Mouse (Mus musculus) midbrain, embryonic 13.5 days (tissue): ENCODE measurements around the gene Tacc2. TPM values are rescaled to one million over a fixed set of nuclear protein-coding genes. Genes with fewer than 3 reads are reported as not detected.

Source experiments
- ATAC-seq: fragments of 200-750 bp; cut with Nextera tagmentation; 2 replicates; pipeline ENCODE4 v1.8.0; 2017; ENCODE audit warnings: mild to moderate bottlenecking, moderate TSS enrichment, moderate library complexity
- H3K27ac ChIP-seq: fragments of 300-500 bp; sonication (generic); 2 replicates; pipeline ENCODE4 v1.5.1; 2015; ENCODE audit warnings: inconsistent platforms, mild to moderate bottlenecking, moderate library complexity
- H3K27me3 ChIP-seq: fragments of 300-500 bp; sonication (generic); 2 replicates; pipeline ENCODE4 v1.6.1; 2015; ENCODE audit warnings: mild to moderate bottlenecking, inconsistent platforms
- H3K36me3 ChIP-seq: fragments of 300-500 bp; sonication (generic); 2 replicates; pipeline ENCODE4 v1.6.1; 2015; ENCODE audit warnings: mild to moderate bottlenecking, inconsistent platforms
- H3K4me1 ChIP-seq: fragments of 300-500 bp; sonication (generic); replicated peaks from 2 replicates; pipeline ENCODE4 v1.6.1; 2015; ENCODE audit warnings: inconsistent platforms
- H3K4me2 ChIP-seq: fragments of 300-500 bp; sonication (generic); replicated peaks from 2 replicates; pipeline ENCODE4 v1.6.1; 2015; ENCODE audit warnings: moderate library complexity, mild to moderate bottlenecking, inconsistent platforms
- H3K4me3 ChIP-seq: fragments of 300-500 bp; sonication (generic); replicated peaks from 2 replicates; pipeline ENCODE4 v1.5.1; 2015; ENCODE audit warnings: mild to moderate bottlenecking, inconsistent platforms
- H3K9ac ChIP-seq: fragments of 300-500 bp; sonication (generic); replicated peaks from 2 replicates; pipeline ENCODE4 v1.6.1; 2015; ENCODE audit warnings: mild to moderate bottlenecking, inconsistent platforms
- H3K9me3 ChIP-seq: fragments of 300-500 bp; sonication (generic); 2 replicates; pipeline ENCODE4 v1.6.1; 2016; ENCODE audit warnings: mild to moderate bottlenecking, inconsistent platforms
- WGBS: fragments of 180-500 bp; shearing (Covaris S2); methylation state at CpG from one replicate; pipeline ENCODE4 v1.1.7; 2015; 5-methylcytosine and 5-hydroxymethylcytosine counted together
- polyA plus RNA-seq: library from polyadenylated mRNA; unstranded; fragments of >200 nt; fragmentation: Nextera tagmentation; extraction: Ambion mirVana; gene quantifications from 2 replicates; pipeline ENCODE4 v1.2.1, GENCODE M21; 2015

Tacc2 gene
- polyA plus RNA-seq, 1 experiment from 2014 or later = 70.8 TPM

- H3K27ac ChIP-seq = no peak overlapping the region
- no peak overlapping the region for H3K9ac ChIP-seq
- H3K9me3 ChIP-seq = no peaks in the 10 kb centered on the region
- 65% methylated on average over 11 of the region's 11 CpGs for WGBS
- H3K36me3 ChIP-seq = no peaks in the 10 kb centered on the region
- no peaks in the 10 kb centered on the region for H3K27me3 ChIP-seq
- ATAC-seq = no peak
- no peaks in the 10 kb centered on the region; the same call in 1 of the 2 replicates for H3K4me1 ChIP-seq
- H3K4me2 ChIP-seq = no peak overlapping the region
- no peak overlapping the region for H3K4me3 ChIP-seq
Observed at GRCm38 (mm10) chr7:130773171-130773830, 196.1 kb downstream of the Tacc2 start.

GRCm38 (mm10) chr7:130773914-130774630 lies 196.8 kb downstream of the Tacc2 start, which contains the start of gene Btbd16:
Btbd16 (plus strand) TSS chr7:130774069.
- Histone ChIP-seq H3K27ac (no peak within 1 kb of the TSS), H3K27me3 (no peaks in the 10 kb centered on the region), H3K4me3 (no peak within 1 kb of the TSS), H3K36me3 (no peaks in the 10 kb centered on the region), H3K9me3 (no peaks in the 10 kb centered on the region), H3K4me1 (no peaks in the 10 kb centered on the region; the same call in 1 of the 2 replicates), H3K9ac (no peak within 1 kb of the TSS), H3K4me2 (no peak within 1 kb of the TSS)
- WGBS = 58% methylated on average over 9 of the region's 9 CpGs
- ATAC-seq = no peak

DNA sequence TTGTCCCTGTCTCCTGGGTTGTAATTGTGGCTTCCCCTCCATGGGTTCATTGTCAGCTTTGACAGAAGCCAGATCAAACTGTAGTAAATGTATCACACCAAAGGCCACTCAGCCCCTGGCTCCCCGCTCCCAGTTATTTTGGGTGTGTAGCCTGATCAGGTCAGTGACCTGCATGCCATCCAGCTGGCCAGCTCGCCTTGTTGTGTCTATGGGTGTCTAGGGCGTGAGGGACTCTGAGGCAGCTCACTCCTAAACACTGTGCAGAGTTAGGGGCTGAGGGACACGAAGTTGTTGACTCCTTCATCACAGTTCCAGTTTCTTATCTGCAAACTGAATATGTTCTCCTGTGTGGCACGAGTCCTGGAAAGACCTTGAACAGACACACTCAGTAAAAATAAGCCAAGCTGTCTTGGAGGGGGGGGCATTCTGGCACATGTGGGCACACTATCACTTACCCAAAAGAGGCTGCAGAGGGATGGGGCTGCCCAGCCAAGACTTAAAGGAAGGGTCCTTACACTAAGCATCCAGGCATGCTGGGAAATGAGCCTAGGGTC lies 203.7 kb downstream of the Tacc2 start:
- Histone ChIP-seq H3K4me2 (no peak overlapping the region), H3K4me3 (no peak overlapping the region), H3K36me3 (no peaks in the 10 kb centered on the region), H3K9me3 (no peaks in the 10 kb centered on the region), H3K27ac (no peak overlapping the region), H3K4me1 (no peaks in the 10 kb centered on the region), H3K27me3 (no peaks in the 10 kb centered on the region), H3K9ac (no peak overlapping the region)
- no peak for ATAC-seq
- WGBS = 80% methylated on average over 5 of the region's 5 CpGs

DNA sequence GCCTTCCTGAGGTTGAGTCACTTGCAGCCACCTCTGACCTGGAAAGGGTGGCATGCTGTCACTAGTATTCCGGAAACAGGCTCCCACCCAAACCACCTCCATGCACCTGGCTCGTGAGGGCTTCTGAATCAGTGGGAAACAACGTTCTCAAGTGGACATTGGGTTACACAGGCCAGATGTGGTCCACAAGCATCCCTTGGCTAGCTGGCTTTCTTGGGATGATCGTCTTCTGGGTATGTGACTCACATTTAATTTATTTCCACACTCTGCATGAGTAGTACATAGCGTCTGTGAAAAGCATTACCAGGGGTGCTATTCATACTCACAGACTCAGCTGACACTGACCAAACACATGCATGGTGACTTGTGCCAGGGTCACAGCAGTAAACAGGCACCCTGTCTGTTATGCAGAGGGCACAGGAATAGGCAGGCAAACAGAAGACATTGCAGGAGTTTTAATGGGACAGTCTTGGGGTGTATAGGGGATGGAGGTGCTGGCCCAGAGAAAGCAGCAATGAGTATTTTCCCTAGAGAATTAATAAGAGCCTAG lies 205.3 kb downstream of the Tacc2 start:
- ATAC-seq = no peak
- Histone ChIP-seq H3K4me2 (no peak overlapping the region), H3K9ac (no peak overlapping the region), H3K4me3 (no peak overlapping the region), H3K27ac (no peak overlapping the region), H3K27me3 (no peaks in the 10 kb centered on the region), H3K36me3 (no peaks in the 10 kb centered on the region), H3K9me3 (no peaks in the 10 kb centered on the region), H3K4me1 (0 out of 2 replicates have a peak, but pooled peaks cover 3% of the 10 kb centered on the region)
- 85% methylated on average over 5 of the region's 5 CpGs for WGBS

GRCm38 (mm10) chr7:130785923-130786575 lies 208.8 kb downstream of the Tacc2 start:
- Histone ChIP-seq H3K9ac (no peak overlapping the region), H3K27ac (no peak overlapping the region), H3K36me3 (no peaks in the 10 kb centered on the region), H3K4me3 (no peak overlapping the region), H3K9me3 (no peaks in the 10 kb centered on the region), H3K27me3 (no peaks in the 10 kb centered on the region), H3K4me2 (no peak overlapping the region), H3K4me1 (0 out of 2 replicates have a peak, but pooled peaks cover 3% of the 10 kb centered on the region)
- no peak for ATAC-seq
- WGBS = 84% methylated on average over 12 of the region's 12 CpGs

DNA sequence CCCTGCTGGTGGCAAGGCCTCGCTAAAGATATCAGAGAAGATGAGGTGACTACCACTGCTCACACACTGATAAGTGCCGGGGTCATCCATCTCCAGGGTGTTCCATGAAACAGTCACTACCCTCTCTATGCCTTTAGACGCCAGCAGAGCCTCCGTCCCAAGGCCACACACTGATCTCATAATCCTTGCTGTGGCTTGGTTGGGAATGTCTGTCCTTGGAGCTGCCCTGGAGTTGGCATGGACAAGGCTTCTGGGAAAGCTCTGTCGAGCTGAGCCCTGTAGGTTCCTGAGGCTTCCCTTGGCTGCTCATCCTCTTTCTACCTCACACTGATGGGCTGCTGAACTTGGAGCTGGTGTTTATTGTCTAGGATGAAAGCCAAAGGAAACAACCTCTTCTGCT lies 209.5 kb downstream of the Tacc2 start:
- no peak overlapping the region for H3K4me3 ChIP-seq
- no peaks in the 10 kb centered on the region for H3K9me3 ChIP-seq
- H3K4me2 ChIP-seq = no peak overlapping the region
- ATAC-seq = no peak
- H3K4me1 ChIP-seq = 0 out of 2 replicates have a peak, but pooled peaks cover 3% of the 10 kb centered on the region
- no peak overlapping the region for H3K9ac ChIP-seq
- 86% methylated on average over 5 of the region's 5 CpGs for WGBS
- H3K27ac ChIP-seq = no peak overlapping the region
- H3K27me3 ChIP-seq = no peaks in the 10 kb centered on the region
- no peaks in the 10 kb centered on the region for H3K36me3 ChIP-seq

DNA sequence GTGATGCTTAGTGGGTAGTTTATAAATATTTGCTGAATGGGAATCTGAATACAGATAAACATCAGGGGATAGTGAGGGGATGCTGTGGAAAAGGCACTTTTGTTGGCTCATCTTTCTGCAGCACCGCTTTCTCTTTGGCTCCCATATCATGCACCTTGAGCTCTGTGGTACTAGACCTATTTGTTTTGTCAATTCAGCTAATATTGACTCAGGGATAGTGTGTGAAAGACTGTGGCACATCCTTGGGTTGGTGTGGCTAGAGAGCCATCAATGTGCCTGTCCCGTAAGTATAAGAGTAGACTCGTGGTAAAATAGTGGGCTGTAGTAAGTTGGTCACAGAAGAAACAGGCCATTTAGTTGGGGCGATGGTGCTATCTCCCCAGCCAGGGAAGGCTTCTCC lies 210.3 kb downstream of the Tacc2 start:
- Histone ChIP-seq H3K4me1 (0 out of 2 replicates have a peak, but pooled peaks cover 3% of the 10 kb centered on the region), H3K4me3 (no peak overlapping the region), H3K36me3 (no peaks in the 10 kb centered on the region), H3K4me2 (no peak overlapping the region), H3K27ac (no peak overlapping the region), H3K9me3 (no peaks in the 10 kb centered on the region), H3K9ac (no peak overlapping the region), H3K27me3 (no peaks in the 10 kb centered on the region)
- ATAC-seq = no peak
- 95% methylated on average over 4 of the region's 4 CpGs for WGBS

- Histone ChIP-seq H3K27me3 (no peaks in the 10 kb centered on the region), H3K4me1 (0 out of 2 replicates have a peak, but pooled peaks cover 3% of the 10 kb centered on the region)
- ATAC-seq = no peak
Observed at GRCm38 (mm10) chr7:130788950-130789349, 211.7 kb downstream of the Tacc2 start.

DNA sequence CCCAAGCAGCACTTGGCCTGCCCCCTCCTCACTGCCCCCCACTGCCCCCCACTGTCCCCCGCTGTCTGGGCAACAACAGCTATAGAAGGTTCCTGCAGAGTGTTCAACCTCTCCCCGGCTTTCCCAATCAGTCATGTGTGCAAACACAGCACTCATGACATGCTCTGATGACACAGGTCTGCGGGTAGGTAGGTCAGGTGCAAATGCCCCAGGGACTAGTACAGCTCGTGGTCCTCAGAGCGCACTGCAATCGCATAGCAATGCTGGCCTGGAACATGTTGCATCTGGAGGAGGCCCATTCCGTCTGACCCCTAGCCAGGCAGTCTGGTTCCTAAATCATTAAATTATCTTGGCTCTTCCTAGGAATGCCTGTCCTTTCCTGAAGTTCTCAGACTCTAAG lies 212.2 kb downstream of the Tacc2 start:
- Histone ChIP-seq H3K9ac (no peak overlapping the region), H3K4me3 (no peak overlapping the region), H3K4me1 (0 out of 2 replicates have a peak, but pooled peaks cover 3% of the 10 kb centered on the region), H3K27me3 (no peaks in the 10 kb centered on the region), H3K9me3 (no peaks in the 10 kb centered on the region), H3K27ac (no peak overlapping the region), H3K36me3 (no peaks in the 10 kb centered on the region), H3K4me2 (no peak overlapping the region)
- 82% methylated on average over 7 of the region's 7 CpGs for WGBS
- no peak for ATAC-seq

More at GRCm38 (mm10) chr7:130788950-130789349, 211.7 kb downstream of the Tacc2 start:
- Histone ChIP-seq H3K27ac (no peak overlapping the region), H3K4me3 (no peak overlapping the region), H3K36me3 (no peaks in the 10 kb centered on the region), H3K9ac (no peak overlapping the region), H3K4me2 (no peak overlapping the region), H3K9me3 (no peaks in the 10 kb centered on the region)
- 91% methylated on average over 3 of the region's 3 CpGs for WGBS

DNA sequence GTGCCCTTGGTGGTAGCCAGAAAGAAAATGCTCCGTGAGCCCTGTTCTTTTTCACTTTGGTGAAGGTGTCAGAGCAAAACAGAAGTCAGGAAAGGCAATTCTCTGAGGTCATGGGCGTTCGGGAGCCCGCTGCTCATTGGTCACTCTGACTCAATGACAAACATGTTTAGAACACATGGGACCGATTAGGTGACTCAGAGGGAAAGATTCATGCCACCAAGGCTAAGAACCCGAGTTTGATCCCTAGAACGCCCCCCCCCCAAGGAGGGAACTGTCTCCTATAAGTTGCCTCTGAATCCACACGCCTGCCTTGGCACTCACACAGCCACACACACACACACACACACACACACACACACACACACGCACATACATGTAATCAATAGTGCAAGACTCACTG lies 216.4 kb downstream of the Tacc2 start:
- H3K9ac ChIP-seq = no peak overlapping the region
- no peaks in the 10 kb centered on the region for H3K36me3 ChIP-seq
- no peaks in the 10 kb centered on the region for H3K27me3 ChIP-seq
- 80% methylated on average over 9 of the region's 9 CpGs for WGBS
- no peak overlapping the region for H3K4me3 ChIP-seq
- no peak overlapping the region for H3K4me2 ChIP-seq
- ATAC-seq = no peak
- H3K9me3 ChIP-seq = no peaks in the 10 kb centered on the region
- H3K27ac ChIP-seq = no peak overlapping the region
- H3K4me1 ChIP-seq = no peaks in the 10 kb centered on the region

DNA sequence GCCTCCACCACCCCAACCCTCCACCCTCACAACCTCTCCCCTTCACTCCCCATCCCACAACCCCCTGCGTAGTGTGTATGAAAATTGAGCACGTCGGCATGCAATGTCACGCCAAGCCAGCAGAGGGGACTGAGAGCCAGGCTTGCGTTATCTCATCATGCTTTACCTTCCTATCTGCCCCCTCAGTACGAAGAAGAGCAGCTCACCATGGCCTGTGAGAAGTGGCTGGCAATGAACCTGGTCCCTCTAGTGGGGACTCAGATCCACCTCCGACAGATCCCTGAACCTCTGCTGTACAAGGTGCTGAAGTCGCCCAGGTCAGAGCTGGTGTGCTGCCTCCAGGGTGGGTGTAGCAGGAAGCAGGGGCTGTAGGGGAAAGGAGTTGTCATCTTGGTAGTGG lies 219.5 kb downstream of the Tacc2 start:
- no peak overlapping the region for H3K9ac ChIP-seq
- H3K27ac ChIP-seq = no peak overlapping the region
- no peaks in the 10 kb centered on the region for H3K9me3 ChIP-seq
- H3K27me3 ChIP-seq = no peaks in the 10 kb centered on the region
- H3K4me3 ChIP-seq = no peak overlapping the region
- no peaks in the 10 kb centered on the region for H3K4me1 ChIP-seq
- H3K36me3 ChIP-seq = no peaks in the 10 kb centered on the region
- WGBS = 65% methylated on average over 8 of the region's 8 CpGs
- H3K4me2 ChIP-seq = no peak overlapping the region
- no peak for ATAC-seq

DNA sequence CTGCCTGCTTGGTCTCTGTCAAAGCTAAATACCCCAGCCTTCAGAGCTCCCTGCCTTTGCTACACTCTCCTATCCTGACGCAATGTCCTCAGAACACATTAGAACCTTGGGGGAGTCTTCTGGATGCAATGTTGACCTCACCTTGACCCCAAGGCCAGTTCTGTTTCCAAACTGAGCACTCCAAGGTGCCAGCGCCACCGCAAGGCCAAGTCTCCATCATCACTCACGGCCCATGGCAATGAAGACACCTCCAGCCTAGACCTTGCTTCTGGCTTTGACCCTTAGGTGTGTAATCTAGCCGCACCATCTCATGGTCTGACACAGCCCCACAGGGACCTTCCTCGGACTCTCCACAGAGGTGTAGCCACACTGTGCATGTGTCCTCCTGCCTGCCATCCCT lies 220.3 kb downstream of the Tacc2 start:
- WGBS = 95% methylated on average over 6 of the region's 6 CpGs
- no peaks in the 10 kb centered on the region for H3K36me3 ChIP-seq
- H3K4me3 ChIP-seq = no peak overlapping the region
- no peak for ATAC-seq
- no peak overlapping the region for H3K4me2 ChIP-seq
- no peaks in the 10 kb centered on the region for H3K27me3 ChIP-seq
- no peaks in the 10 kb centered on the region for H3K4me1 ChIP-seq
- no peak overlapping the region for H3K9ac ChIP-seq
- no peaks in the 10 kb centered on the region for H3K9me3 ChIP-seq
- H3K27ac ChIP-seq = no peak overlapping the region
